Mouse (Mus musculus) megakaryocyte, embryonic 14.5 days (primary cell): Measurements from ENCODE around the gene Ttc7b.

Source experiments
- FLI1 ChIP-seq: IDR thresholded peaks from 2 replicates; pipeline ENCODE4 v1.6.1; 2012; ENCODE audit warnings: low read length, inconsistent platforms, mixed read lengths
- GATA1 ChIP-seq: IDR thresholded peaks from 3 replicates; pipeline ENCODE4 v1.6.1; 2012; ENCODE audit warnings: mixed read lengths, low read length, inconsistent platforms, borderline replicate concordance

GRCm38 (mm10) chr12:100279898-100280297 lies 240.7 kb downstream of the Ttc7b start:
- TF ChIP-seq GATA1: no peak
- no peak for TF ChIP-seq FLI1
